20 mouse cellular contexts compared by ENCODE assay signal in the genomic region with DNA sequence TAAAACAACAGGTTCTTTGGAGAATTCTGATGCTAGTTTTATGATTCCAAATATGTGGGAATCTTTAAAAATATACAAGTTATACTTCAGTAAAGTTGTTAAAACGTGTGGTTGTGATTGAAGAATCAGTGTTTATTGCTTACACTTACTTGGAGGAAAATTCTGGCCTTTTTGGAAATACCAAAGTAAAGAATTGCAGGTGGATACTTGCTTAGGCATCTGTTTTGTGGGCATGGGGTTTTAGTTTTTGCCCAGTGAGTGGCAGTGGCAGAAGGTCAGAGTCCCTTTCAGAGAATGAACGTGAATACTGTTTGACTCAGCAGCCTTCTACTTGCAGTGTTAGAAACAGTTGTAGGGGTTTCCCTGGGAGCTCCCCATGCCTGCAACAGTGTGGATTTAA.
"Had no signal": no experiment of that assay in that cellular context is flagged by ENCODE, and none has a peak within 500 bp of the region (broad histone marks: within the 10 kb centered on the region; RNA-seq: fewer than 3 reads in every experiment).

No protein-coding gene starts in this region.

- H3K4me2 ChIP-seq: lung, embryonic 15.5 days; midbrain, embryonic 11.5 days; midbrain, embryonic 13.5 days; midbrain, embryonic 15.5 days; neural tube, embryonic 13.5 days; neural tube, embryonic 15.5 days had no signal

- H3K4me3 ChIP-seq: lung, embryonic 15.5 days; megakaryocyte, embryonic 14.5 days; midbrain, embryonic 13.5 days; midbrain, embryonic 15.5 days; neural tube, embryonic 13.5 days; neural tube, embryonic 15.5 days had no signal

- DNase-seq: liver, postnatal 0 days; lung, adult 2 months; lung, postnatal 14 days; lung, postnatal 36 days; retina, postnatal 1 day; right cerebral cortex, adult 18-20 months; right cerebral cortex, postnatal 25 days; right cerebral cortex, postnatal 4 days; spleen, adult 18-20 months; thymus, adult 18-20 months; thymus, postnatal 25 days; thymus, postnatal 4 days had no signal

- H3K27me3 ChIP-seq: lung, embryonic 15.5 days; megakaryocyte, embryonic 14.5 days; midbrain, embryonic 13.5 days; midbrain, embryonic 15.5 days; neural tube, embryonic 13.5 days; neural tube, embryonic 15.5 days had no signal

- ATAC-seq: liver, postnatal 0 days; lung, postnatal 0 days; midbrain, embryonic 13.5 days; midbrain, embryonic 15.5 days had no signal
